Mouse (Mus musculus) intestine, embryonic 15.5 days (tissue): ENCODE measurements around the gene Szrd1. TPM values are rescaled to one million over a fixed set of nuclear protein-coding genes. Genes with fewer than 3 reads are reported as not detected.
"Not testable (repeated sequence)": the region's sequence is repeated elsewhere in the genome, so short reads cannot be mapped to it uniquely, and the experiment has no call there.

Experiments
- ATAC-seq: fragments of 200-750 bp; cut with Nextera tagmentation; 2 replicates; pipeline ENCODE4 v1.8.0; 2017; ENCODE audit warnings: moderate TSS enrichment, moderate library complexity
- H3K27ac ChIP-seq: fragments of 300-500 bp; sonication (generic); 2 replicates; pipeline ENCODE4 v1.5.1; 2015; ENCODE audit warnings: mild to moderate bottlenecking, inconsistent platforms
- H3K27me3 ChIP-seq: fragments of 300-500 bp; sonication (generic); replicated peaks from 2 replicates; pipeline ENCODE4 v1.6.1; 2015; ENCODE audit warnings: inconsistent platforms
- H3K36me3 ChIP-seq: fragments of 300-500 bp; sonication (generic); 2 replicates; pipeline ENCODE4 v1.6.1; 2015; ENCODE audit warnings: inconsistent platforms
- H3K4me1 ChIP-seq: fragments of 300-500 bp; sonication (generic); replicated peaks from 2 replicates; pipeline ENCODE4 v1.6.1; 2015; ENCODE audit warnings: inconsistent platforms
- H3K4me2 ChIP-seq: fragments of 300-500 bp; sonication (generic); replicated peaks from 2 replicates; pipeline ENCODE4 v1.6.1; 2015; ENCODE audit warnings: mild to moderate bottlenecking, inconsistent platforms
- H3K4me3 ChIP-seq: fragments of 300-500 bp; sonication (generic); replicated peaks from 2 replicates; pipeline ENCODE4 v1.5.1; 2015; ENCODE audit warnings: inconsistent platforms
- H3K9ac ChIP-seq: fragments of 300-500 bp; sonication (generic); 2 replicates; pipeline ENCODE4 v1.6.1; 2015; ENCODE audit warnings: inconsistent platforms
- H3K9me3 ChIP-seq: fragments of 300-500 bp; sonication (generic); 2 replicates; pipeline ENCODE4 v1.6.1; 2016; ENCODE audit warnings: inconsistent platforms
- WGBS: fragments of 180-500 bp; shearing (Covaris S2); methylation state at CpG from one replicate; pipeline ENCODE4 v1.1.7; 2015; 5-methylcytosine and 5-hydroxymethylcytosine counted together
- polyA plus RNA-seq: library from polyadenylated mRNA; unstranded; fragments of >200 nt; fragmentation: Nextera tagmentation; extraction: Ambion mirVana; gene quantifications from 2 replicates; pipeline ENCODE4 v1.2.1, GENCODE M21; 2015

Szrd1 gene
- polyA plus RNA-seq, 1 experiment from 2014 or later: 42.7 TPM

DNA sequence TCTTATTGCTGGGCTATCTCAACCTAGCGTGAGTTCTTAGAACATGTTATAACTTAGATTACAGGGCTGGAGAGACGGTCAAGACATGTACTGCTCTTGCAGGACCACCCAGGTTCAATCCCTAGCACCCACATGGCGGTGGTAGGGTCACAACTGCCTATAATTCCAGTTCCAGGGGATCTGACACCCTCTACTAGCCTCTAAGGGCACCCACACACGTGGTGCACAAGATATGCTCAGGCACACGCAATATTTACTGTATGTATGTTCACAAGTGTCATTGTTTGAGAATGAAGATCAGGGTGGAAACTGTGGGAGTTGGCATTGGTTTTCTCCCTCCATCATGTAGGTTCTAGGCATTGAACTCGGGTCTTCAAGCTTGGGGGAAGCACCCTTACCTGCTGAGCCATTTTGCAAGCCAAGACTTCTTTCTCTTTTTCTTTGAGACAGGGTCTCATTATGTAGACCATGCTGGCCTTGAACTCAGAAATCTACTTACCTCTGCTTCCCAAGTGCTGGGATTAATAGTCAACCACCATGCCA, 7.0 kb upstream of the Szrd1 start:
- Histone ChIP-seq H3K36me3 (no peaks in the 10 kb centered on the region), H3K4me1 (peaks cover 1% of the 10 kb centered on the region; the same call in 1 of the 2 replicates), H3K4me3 (no peak overlapping the region), H3K27ac (no peak overlapping the region), H3K9me3 (no peaks in the 10 kb centered on the region), H3K27me3 (no peaks in the 10 kb centered on the region), H3K4me2 (no peak overlapping the region), H3K9ac (no peak overlapping the region)
- WGBS: 90% methylated on average over 6 of the region's 6 CpGs
- ATAC-seq: no peak

DNA sequence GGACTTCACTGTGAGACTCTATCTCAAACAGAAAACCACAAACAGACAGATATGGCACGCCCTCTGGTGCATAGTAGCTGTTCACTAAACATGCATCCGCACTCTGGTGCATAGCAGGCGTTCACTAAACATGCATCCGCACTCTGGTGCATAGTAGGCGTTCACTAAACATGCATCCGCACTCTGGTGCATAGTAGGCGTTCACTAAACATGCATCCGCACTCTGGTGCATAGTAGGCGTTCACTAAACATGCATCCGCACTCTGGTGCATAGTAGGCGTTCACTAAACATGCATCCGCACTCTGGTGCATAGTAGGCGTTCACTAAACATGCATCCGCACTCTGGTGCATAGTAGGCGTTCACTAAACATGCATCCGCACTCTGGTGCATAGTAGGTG, 5.5 kb upstream of the Szrd1 start:
- H3K4me3 ChIP-seq, H3K4me2 ChIP-seq, H3K4me1 ChIP-seq, H3K9me3 ChIP-seq, ATAC-seq, H3K27me3 ChIP-seq, H3K9ac ChIP-seq, H3K27ac ChIP-seq, H3K36me3 ChIP-seq: not testable (repeated sequence)
- WGBS: 93% methylated on average over 12 of the region's 16 CpGs

DNA sequence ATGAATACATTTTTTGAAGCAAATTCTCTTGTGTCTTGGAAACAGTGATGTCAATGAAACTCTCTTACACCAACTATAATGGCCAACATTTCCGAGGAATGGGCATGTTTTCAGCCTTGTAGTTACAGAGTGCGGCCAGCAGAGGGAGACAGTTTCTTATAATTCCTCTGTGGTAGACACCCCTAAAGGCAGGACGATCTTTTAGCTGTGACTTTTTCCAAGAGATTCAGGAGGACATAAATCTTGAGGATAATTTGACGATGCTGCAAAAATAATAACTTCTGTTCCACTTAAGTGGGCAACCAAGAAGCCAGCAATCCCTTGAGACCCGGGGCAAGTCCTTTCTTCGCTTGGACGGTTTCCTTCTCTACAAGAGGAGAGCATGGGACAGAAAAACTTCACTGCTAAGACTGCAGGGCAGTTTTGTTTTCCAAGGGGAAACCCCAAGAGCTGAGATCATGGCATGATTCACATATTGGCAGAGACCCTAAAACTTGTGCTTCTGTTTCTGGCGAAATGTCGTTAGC, 2.8 kb upstream of the Szrd1 start:
- H3K9me3 ChIP-seq: no peaks in the 10 kb centered on the region
- H3K9ac ChIP-seq: no peak overlapping the region
- no peaks in the 10 kb centered on the region for H3K27me3 ChIP-seq
- 23% methylated on average over 9 of the region's 9 CpGs for WGBS
- H3K36me3 ChIP-seq: no peaks in the 10 kb centered on the region
- peaks cover 10% of the 10 kb centered on the region for H3K4me1 ChIP-seq
- no peak for ATAC-seq
- peak overlapping the region; percentile 34 for H3K4me2 ChIP-seq
- H3K4me3 ChIP-seq: no peak overlapping the region
- H3K27ac ChIP-seq: no peak overlapping the region

DNA sequence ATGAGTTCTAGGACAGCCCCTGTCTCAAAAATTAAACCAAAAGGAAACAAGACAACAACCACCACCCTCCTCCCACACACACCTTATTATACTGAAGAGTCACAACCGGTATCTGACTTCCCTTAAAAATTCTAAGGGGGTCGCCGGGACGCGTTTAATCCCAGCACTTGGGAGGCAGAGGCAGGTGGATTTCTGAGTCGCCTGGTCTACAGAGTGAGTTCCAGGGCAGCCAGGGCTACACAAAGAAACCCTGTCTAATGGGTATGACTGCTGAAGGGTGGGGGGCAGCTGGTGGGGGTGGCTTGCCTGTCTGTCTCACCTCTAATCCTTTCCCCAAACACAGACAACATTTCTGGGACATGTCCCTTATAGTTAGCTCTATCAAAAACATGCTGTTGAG, 1.4 kb upstream of the Szrd1 start:
- H3K9me3 ChIP-seq: no peaks in the 10 kb centered on the region
- no peak overlapping the region for H3K27ac ChIP-seq
- WGBS: 88% methylated on average over 6 of the region's 6 CpGs

DNA sequence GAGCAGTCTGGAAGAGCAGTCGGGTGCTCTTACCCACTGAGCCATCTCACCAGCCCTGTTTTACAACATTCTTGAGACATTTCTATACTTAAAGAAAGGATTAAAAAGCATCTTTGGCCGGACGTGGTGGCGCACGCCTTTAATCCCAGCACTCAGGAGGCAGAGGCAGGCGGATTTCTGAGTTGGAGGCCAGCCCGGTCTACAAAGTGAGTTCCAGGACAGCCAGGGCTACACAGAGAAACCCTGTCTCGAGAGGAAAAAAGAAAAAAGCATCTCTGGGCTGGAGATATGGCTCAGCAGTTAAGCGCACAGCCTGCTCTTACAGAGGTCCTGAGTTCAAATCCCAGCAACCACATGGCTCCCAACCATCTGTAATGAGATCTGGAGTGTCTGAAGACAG, 779 bp upstream of the Szrd1 start:
- not testable (repeated sequence) for H3K9ac ChIP-seq, H3K36me3 ChIP-seq, ATAC-seq, H3K27ac ChIP-seq, H3K4me2 ChIP-seq, H3K27me3 ChIP-seq, H3K9me3 ChIP-seq, H3K4me3 ChIP-seq
- WGBS: 86% methylated on average over 9 of the region's 9 CpGs
- peaks cover 27% of the 10 kb centered on the region for H3K4me1 ChIP-seq

More for the DNA sequence above, 1.4 kb upstream of the Szrd1 start:
- peaks cover 23% of the 10 kb centered on the region for H3K4me1 ChIP-seq
- H3K4me3 ChIP-seq: no peak overlapping the region
- H3K36me3 ChIP-seq: no peaks in the 10 kb centered on the region
- no peak for ATAC-seq
- H3K9ac ChIP-seq: no peak overlapping the region
- no peaks in the 10 kb centered on the region for H3K27me3 ChIP-seq
- H3K4me2 ChIP-seq: no peak overlapping the region

DNA sequence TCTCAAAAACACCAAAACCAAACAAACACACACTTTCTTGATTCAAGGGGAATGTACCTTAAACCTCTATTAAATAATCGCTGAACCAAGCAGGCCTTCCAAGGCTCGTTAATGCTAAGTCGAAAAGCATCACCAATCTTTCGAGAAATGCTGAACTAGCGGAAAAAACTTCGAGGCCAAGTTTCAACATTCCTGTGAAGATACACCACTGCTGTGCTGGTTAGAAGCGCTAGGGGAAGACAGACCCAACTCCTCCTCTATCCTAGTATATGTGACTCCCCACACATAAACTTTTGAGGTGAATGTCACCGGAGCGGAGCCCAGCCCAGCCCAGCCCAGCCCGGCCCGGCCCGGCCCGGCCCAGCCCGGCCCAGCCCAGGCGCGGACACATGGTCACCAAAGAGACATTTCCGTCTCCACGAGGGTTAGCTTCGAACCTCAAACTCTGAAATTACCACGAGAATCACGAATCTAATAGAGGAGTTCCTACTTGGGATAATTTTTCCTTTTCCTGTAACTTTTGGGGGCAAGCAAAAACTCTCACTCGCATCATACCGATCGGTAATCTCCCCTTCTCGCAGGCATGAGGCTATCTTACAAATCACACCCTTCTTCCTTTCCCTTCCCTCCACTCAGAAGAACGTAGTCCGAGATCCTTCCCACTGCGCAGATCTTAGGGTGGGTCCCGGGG, 1.0 kb downstream of the Szrd1 start:
- peak; percentile 22 for ATAC-seq
- H3K4me2 ChIP-seq: peak overlapping the region; percentile 81
- WGBS: under 1% methylated on average over 29 of the region's 29 CpGs
- peak overlapping the region; percentile 93 for H3K9ac ChIP-seq
- H3K27ac ChIP-seq: peak overlapping the region; percentile 98
- peak overlapping the region; percentile 92 for H3K4me3 ChIP-seq
- no peaks in the 10 kb centered on the region for H3K9me3 ChIP-seq
- H3K4me1 ChIP-seq: peaks cover 42% of the 10 kb centered on the region
- H3K27me3 ChIP-seq: no peaks in the 10 kb centered on the region
- no peaks in the 10 kb centered on the region for H3K36me3 ChIP-seq

DNA sequence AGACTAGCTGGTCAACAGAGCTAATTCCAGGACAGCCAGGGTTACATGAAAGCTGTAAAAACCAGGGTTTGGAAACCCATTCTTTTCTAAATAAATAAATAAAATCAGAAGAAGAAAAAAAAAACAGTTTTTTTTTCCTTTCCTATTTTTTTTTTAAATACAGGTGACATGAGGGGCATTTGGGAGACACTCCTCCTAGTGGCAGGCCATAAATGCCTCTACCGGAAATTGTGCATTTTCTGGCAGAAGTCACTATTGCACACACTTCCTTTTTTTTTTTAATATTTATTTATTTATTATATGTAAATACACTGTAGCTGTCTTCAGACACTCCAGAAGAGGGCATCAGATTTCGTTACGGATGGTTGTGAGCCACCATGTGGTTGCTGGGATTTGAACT, 1.8 kb downstream of the Szrd1 start:
- H3K36me3 ChIP-seq, ATAC-seq, H3K27me3 ChIP-seq, H3K27ac ChIP-seq, H3K9me3 ChIP-seq: not testable (repeated sequence)
- peak overlapping the region; percentile 81 for H3K4me2 ChIP-seq
- peaks cover 50% of the 10 kb centered on the region for H3K4me1 ChIP-seq
- 50% methylated on average over 3 of the region's 3 CpGs for WGBS
- peak overlapping the region; percentile 28; the same call in 1 of the 2 replicates for H3K9ac ChIP-seq
- peak overlapping the region; percentile 92; the same call in 1 of the 2 replicates for H3K4me3 ChIP-seq

DNA sequence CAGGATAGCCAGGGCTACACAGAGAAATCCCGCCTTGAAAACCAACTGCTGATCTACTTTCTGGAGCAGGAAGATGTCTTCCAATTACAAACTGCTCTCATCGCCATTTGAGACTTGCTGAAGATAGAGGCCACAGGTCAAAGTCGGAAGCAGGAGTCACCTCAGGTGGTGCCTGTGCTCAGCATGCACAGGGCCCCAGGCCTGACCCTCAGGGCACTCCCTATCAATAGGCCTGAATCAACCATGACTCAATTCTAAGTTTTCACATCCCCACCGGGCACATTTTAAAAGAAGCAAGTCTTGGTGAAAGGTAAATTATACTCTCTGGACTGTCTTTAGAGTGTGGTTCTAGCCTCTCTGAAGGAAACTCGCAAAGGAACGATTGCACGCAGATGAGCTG, 3.4 kb downstream of the Szrd1 start:
- Histone ChIP-seq H3K4me1 (peaks cover 63% of the 10 kb centered on the region), H3K9ac (no peak overlapping the region; the same call in 1 of the 2 replicates), H3K36me3 (no peaks in the 10 kb centered on the region)

DNA sequence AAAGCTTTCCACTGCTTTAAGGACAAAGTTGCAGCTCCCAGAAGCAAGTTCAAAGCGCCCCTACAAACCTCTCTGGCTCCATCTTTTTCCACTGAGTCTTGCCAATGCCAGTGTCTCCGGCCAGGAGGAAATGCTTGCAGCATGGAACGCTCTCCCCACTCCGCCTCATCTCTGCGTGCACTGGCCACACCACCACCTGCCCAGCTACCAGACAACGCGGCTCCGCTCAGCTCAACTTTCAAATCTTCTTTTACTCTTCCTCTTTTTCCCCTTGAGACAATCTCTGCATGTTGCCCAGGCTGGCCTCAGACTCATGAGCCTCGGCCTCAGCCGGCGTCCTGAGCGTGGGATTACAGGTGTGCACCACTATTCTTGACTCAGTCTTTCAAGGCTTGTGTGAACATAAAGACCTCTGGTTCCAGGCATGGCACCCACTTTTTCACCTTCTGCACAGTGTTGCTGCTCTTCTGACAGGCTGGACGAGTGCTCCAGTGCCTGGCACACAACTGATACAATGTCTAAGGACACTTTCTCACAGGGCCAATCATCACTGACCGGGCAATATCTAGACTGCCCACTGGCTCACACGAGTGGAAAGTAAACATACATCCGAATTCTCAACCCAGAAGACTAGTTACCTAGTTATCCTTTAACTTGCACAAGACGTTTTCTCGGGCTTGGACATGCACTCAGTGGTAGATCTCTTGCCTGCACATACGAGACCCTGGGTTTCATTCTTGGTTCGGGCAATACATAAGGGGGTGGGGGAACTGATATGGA, 4.6 kb downstream of the Szrd1 start:
- ATAC-seq: no peak
- Histone ChIP-seq H3K9ac (no peak overlapping the region), H3K9me3 (no peaks in the 10 kb centered on the region), H3K4me1 (peaks cover 72% of the 10 kb centered on the region), H3K27ac (peak overlapping the region; percentile 48), H3K4me2 (peak overlapping the region; percentile 37), H3K4me3 (no peak overlapping the region), H3K27me3 (no peaks in the 10 kb centered on the region), H3K36me3 (no peaks in the 10 kb centered on the region)
- 61% methylated on average over 20 of the region's 20 CpGs for WGBS

More for the DNA sequence above, 3.4 kb downstream of the Szrd1 start:
- H3K27ac ChIP-seq: peak overlapping the region; percentile 61
- no peak overlapping the region for H3K4me3 ChIP-seq
- no peak for ATAC-seq
- peak overlapping the region; percentile 34 for H3K4me2 ChIP-seq
- H3K27me3 ChIP-seq: no peaks in the 10 kb centered on the region
- no peaks in the 10 kb centered on the region for H3K9me3 ChIP-seq
- WGBS: 71% methylated on average over 7 of the region's 7 CpGs

DNA sequence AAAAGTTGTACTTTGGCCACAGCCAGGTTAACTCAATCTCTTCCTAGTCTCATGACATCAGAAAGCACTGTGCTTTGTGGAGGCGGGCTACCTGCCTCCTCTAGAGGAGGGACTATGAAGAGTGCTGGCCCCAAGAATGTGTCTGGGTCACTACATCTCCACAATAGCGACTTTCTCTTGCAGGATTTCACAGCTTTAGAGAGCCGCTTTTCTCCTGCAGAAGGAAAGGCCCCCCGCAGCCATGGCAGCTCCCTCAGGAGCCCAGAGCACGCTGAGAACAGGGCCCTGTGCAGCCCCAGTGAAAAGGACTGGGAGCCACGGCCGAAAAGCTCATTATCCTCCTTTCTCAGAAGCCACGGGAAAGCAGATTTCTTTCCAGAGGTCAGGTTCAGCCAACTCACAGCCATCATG, 5.5 kb downstream of the Szrd1 start:
- 45% methylated on average over 8 of the region's 8 CpGs for WGBS
- Histone ChIP-seq H3K27ac (peak overlapping the region; percentile 48; the same call in 1 of the 2 replicates), H3K4me3 (no peak overlapping the region), H3K4me1 (peaks cover 80% of the 10 kb centered on the region), H3K9ac (0 out of 2 replicates have a peak overlapping the region, but pooled peaks have one; percentile 2), H3K36me3 (no peaks in the 10 kb centered on the region), H3K27me3 (no peaks in the 10 kb centered on the region), H3K9me3 (no peaks in the 10 kb centered on the region), H3K4me2 (peak overlapping the region; percentile 24)
- peak; percentile 34; the same call in 1 of the 2 replicates for ATAC-seq

DNA sequence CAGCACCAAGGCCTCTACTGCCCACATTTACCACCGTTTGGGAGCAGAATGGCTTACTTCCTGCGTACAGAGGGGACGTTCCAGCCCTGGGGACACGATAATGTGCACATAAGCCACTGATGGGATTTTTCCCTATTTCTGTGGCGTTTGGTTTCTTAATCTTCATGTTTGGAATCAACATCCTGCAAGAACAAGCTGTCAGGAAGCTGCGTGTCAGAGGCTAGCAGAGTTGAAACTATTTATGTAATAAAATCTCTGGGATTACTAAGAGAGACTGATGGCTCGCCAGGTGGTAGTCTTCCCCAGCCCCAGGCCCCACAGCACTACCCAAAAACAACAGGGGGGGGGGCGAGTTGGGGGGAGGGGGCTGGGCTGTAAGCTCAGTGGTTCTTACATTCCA, 6.3 kb downstream of the Szrd1 start:
- Histone ChIP-seq H3K9ac (no peak overlapping the region), H3K4me2 (no peak overlapping the region), H3K9me3 (no peaks in the 10 kb centered on the region), H3K4me1 (peaks cover 78% of the 10 kb centered on the region), H3K27ac (peak overlapping the region; percentile 90), H3K4me3 (no peak overlapping the region), H3K36me3 (no peaks in the 10 kb centered on the region), H3K27me3 (no peaks in the 10 kb centered on the region)
- ATAC-seq: no peak
- 28% methylated on average over 8 of the region's 8 CpGs for WGBS

DNA sequence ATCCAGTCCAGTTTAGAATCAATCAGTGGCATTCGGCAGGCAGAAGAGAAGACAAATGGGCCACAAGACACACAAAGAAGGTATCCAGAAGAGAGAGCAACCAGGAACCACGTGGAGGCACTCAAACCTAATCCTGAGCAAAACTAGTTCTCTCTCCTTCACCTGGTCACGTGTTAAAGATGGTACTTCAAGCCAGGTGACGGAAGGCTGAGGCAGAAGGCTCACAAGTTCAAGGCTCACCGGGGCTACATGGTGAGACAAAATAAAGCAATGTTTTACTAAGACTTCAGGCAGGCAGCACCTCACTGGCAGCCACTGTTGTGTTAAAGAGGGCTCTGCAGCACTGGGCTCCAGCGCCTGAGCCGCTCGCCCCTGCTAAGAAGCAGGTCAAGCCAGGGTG, 7.4 kb downstream of the Szrd1 start:
- Histone ChIP-seq H3K4me1 (peaks cover 71% of the 10 kb centered on the region), H3K36me3 (no peaks in the 10 kb centered on the region), H3K27ac (peak overlapping the region; percentile 90), H3K4me2 (peak overlapping the region; percentile 46), H3K9ac (peak overlapping the region; percentile 28), H3K9me3 (no peaks in the 10 kb centered on the region), H3K4me3 (no peak overlapping the region), H3K27me3 (no peaks in the 10 kb centered on the region)
- peak; percentile 0; the same call in 1 of the 2 replicates for ATAC-seq
- 31% methylated on average over 8 of the region's 8 CpGs for WGBS
